Mouse (Mus musculus): ENCODE data around the gene Timp3.
A peak's percentile ranks its signal among the peaks of the same experiment; 100 is the strongest.

Gene Timp3

DNA sequence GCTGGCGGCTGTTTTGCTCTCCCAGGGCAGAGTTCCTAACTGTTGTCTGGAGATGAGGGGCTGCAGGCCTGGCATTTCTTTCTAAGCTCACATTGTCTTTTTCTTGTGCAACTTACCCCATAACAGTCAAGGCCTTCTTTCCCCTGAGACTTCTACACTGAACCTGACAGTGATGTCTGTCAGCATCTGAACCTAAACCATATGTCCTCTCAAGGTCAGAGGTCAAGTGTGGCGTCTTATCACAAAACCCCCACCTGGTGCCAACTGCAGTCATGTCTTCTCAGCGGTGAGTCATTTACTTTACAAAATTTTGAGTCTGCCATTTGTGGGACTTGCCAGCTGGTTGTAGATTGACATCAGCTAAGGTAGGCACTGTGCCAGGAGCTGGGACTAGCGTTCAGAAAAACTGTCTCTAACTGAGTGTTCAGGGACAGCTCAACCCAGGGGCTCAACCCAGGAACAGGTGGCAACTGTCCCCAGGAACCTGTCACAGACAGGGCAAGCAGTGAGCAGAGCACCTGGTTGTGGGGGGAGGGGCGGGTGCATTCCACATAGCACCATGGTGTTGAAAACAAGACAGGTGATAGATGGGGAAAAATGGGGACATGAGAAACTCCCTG lies 87.8 kb downstream of the Timp3 start:
- DNase-seq (ENCODE audit: low read depth) = no peak

DNA sequence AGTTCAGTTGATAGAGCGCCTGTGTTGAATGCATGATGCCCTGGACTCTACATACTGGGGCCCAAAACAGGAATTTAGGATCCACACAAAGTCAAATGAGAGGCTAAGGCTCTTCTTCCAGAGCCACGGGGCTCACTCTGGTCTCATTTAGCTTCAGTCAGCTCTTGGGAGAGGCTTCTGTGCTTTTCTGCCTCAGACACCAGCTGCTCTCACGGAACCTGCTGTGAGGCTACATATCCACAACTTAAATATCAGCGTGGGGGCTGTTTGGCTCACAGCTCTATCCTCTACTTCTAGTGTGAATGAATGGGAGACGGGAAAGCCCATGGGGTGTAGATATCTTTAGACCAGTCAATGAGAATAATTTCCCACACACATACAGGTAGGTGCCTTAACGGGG lies 88.6 kb downstream of the Timp3 start:
- no peak for DNase-seq (ENCODE audit: low read depth)

- no peak for DNase-seq (ENCODE audit: low read depth)
Measured at GRCm38 (mm10) chr10:86389357-86389756, 89.2 kb downstream of the Timp3 start.

DNA sequence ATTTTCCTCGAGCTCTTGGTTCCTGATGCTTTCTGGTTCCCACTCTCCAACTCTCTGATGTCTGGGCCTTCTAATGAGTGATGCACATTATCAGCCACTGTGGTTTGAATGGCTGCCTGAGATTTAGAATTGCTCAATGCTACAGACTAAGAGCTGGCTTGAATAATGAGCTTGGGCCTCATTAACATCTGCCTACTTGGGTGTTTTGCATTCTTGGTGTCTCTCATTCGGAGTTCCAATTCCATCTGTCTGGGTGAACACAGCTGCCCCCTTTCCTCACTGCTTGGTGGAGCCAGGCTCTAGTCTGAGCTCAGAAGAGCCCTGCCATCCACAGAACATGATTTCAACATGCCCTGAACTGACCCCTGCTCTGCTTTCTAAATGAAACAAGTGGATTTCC lies 89.7 kb downstream of the Timp3 start:
- DNase-seq (ENCODE audit: low read depth) = peak; percentile 89

DNA sequence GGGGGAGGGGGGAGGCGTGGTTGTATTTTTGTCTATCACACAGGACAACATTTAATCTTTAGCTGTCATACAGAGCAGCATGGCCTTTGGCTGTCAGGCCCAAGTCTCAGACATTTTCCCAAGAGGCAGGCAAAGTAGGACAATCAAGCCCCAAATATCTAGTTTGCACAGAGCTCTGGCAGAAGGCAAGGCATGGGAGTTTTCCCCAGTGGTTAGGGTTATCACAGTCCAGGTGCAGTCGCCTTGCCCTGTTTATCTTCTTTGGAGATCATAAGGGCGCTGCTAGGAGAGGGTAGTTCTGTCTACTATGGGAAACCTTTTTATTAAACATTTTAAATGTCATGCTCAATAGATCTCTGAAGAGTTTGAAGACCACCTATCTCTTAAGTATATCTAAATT lies 92.2 kb downstream of the Timp3 start:
- no peak for DNase-seq (ENCODE audit: low read depth)

GRCm38 (mm10) chr10:86397577-86398346 lies 97.6 kb downstream of the Timp3 start:
- no peak for DNase-seq (ENCODE audit: low read depth)

DNA sequence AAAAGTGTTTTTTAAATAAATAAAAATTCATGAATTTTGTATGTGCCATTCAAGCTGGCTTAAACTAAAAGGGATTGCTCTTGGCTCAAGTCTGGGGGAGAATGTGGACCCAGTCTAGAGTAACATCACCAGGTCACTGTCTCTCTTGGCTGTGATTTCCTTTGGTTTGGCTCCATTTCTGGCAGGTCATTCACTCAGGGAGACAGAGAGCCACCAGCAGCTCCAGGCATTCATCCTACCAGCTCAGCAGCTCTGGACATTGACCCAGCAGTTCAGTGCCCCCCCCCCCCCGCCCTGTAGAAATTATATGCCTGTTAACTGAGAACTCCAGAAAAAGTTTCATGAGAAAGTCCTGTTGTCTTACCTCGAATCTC lies 98.2 kb downstream of the Timp3 start:
- no peak for DNase-seq (ENCODE audit: low read depth)
